Mouse (Mus musculus) forebrain, embryonic 11.5 days (tissue): ENCODE data around the gene Atxn3. TPM values are rescaled to one million over a fixed set of nuclear protein-coding genes. Genes with fewer than 3 reads are reported as not detected.

Source experiments
- ATAC-seq: fragments of 200-750 bp; cut with Nextera tagmentation; replicated peaks from 2 replicates; pipeline ENCODE4 v1.8.0; 2017; ENCODE audit warnings: moderate TSS enrichment; ENCODE audit not compliant: low FRiP score
- DNase-seq: peaks from one replicate; pipeline ENCODE4 v3.0.0-alpha.2; 2017; ENCODE audit warnings: low spot score
- H3K27ac ChIP-seq: fragments of 300-500 bp; sonication (generic); 2 replicates; pipeline ENCODE4 v1.5.1; 2014; ENCODE audit warnings: low read depth, low read length
- H3K27me3 ChIP-seq: fragments of 300-500 bp; sonication (generic); 2 replicates; pipeline ENCODE4 v1.6.1; 2014; ENCODE audit warnings: mild to moderate bottlenecking, low read length, mixed read lengths; ENCODE audit not compliant: control insufficient read depth, insufficient read depth
- H3K36me3 ChIP-seq: fragments of 300-500 bp; sonication (generic); 2 replicates; pipeline ENCODE4 v1.6.1; 2014; ENCODE audit warnings: mild to moderate bottlenecking, low read length, moderate library complexity, mixed read lengths; ENCODE audit not compliant: control insufficient read depth, insufficient read depth
- H3K4me1 ChIP-seq: fragments of 300-500 bp; sonication (generic); replicated peaks from 2 replicates; pipeline ENCODE4 v1.6.1; 2014; ENCODE audit warnings: low read length, mixed read lengths; ENCODE audit not compliant: control insufficient read depth, insufficient read depth
- H3K4me2 ChIP-seq: fragments of 300-500 bp; sonication (generic); 2 replicates; pipeline ENCODE4 v1.6.1; 2014; ENCODE audit warnings: low read depth, mild to moderate bottlenecking, low read length, moderate library complexity, mixed read lengths; ENCODE audit not compliant: severe bottlenecking
- H3K4me3 ChIP-seq: fragments of 300-500 bp; sonication (generic); 2 replicates; pipeline ENCODE4 v1.5.1; 2014; ENCODE audit warnings: low read depth, low read length
- H3K9ac ChIP-seq: fragments of 300-500 bp; sonication (generic); 2 replicates; pipeline ENCODE4 v1.6.1; 2014; ENCODE audit warnings: low read length
- H3K9me3 ChIP-seq: fragments of 300-500 bp; sonication (generic); 2 replicates; pipeline ENCODE4 v1.6.1; 2016; ENCODE audit warnings: low read length, mixed read lengths; ENCODE audit not compliant: control insufficient read depth
- WGBS: fragments of 180-500 bp; shearing (Covaris S2); extraction: QIAGEN DNeasy Blood & Tissue Kit; methylation state at CpG from one replicate; pipeline ENCODE4 v1.1.7; 2014; 5-methylcytosine and 5-hydroxymethylcytosine counted together
- polyA plus RNA-seq: library from polyadenylated mRNA; unstranded; fragments of >200 nt; fragmentation: Nextera tagmentation; extraction: Ambion mirVana; gene quantifications from 2 replicates; pipeline ENCODE4 v1.2.1, GENCODE M21; 2014

Gene Atxn3
- polyA plus RNA-seq, 1 experiment from 2014 or later = 18.5 TPM

DNA sequence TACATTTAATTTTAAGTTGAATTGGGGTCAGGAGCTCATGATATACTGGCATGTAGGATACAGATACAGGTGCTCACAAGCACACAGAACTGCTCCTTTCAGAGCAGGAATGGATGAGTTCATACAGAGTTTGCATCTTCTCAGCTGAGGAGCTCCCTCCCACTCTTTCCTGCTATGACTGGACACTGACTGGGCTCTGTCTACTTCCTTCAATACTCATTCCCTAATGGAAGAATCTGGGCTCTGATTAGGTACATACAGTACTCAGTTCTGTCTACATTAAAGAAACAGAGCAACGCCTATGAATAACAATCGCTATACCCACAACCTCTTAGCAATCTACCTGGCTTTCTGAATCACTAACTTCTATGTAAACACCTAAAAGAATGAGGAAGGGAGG lies 65.2 kb downstream of the Atxn3 start:
- Histone ChIP-seq H3K4me3 (no peak overlapping the region), H3K4me1 (no peaks in the 10 kb centered on the region), H3K27ac (no peak overlapping the region), H3K27me3 (no peaks in the 10 kb centered on the region), H3K36me3 (no peaks in the 10 kb centered on the region; the same call in 1 of the 2 replicates), H3K9ac (no peak overlapping the region), H3K4me2 (no peak overlapping the region), H3K9me3 (no peaks in the 10 kb centered on the region)
- 88% methylated on average over 2 of the region's 2 CpGs for WGBS
- ATAC-seq = no peak
- DNase-seq = no peak

DNA sequence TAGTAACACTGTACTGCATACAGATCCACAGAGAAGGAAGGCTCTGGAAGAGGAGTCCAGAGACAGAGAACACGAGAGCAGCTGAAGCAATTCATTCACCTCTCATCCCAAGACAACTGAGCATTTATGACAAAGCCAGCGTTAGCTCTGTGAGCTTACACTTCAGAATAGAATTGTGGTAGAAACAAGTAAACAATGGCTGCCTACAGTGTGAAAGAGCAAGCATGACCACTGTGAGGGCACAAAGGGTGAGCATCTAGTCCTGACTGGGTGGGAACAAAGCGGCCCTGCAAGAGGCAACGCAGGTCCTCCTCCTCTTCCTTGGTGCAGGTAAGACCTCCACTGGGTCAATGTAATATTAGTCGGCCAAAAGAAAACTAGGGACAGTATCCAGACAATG lies 67.0 kb downstream of the Atxn3 start:
- H3K9ac ChIP-seq = no peak overlapping the region
- no peak overlapping the region for H3K4me2 ChIP-seq
- no peaks in the 10 kb centered on the region; the same call in 1 of the 2 replicates for H3K36me3 ChIP-seq
- H3K9me3 ChIP-seq = no peaks in the 10 kb centered on the region
- H3K4me1 ChIP-seq = no peaks in the 10 kb centered on the region
- H3K27ac ChIP-seq = no peak overlapping the region
- ATAC-seq = no peak
- no peak overlapping the region for H3K4me3 ChIP-seq
- DNase-seq = no peak
- H3K27me3 ChIP-seq = no peaks in the 10 kb centered on the region
- 82% methylated on average over 5 of the region's 5 CpGs for WGBS

DNA sequence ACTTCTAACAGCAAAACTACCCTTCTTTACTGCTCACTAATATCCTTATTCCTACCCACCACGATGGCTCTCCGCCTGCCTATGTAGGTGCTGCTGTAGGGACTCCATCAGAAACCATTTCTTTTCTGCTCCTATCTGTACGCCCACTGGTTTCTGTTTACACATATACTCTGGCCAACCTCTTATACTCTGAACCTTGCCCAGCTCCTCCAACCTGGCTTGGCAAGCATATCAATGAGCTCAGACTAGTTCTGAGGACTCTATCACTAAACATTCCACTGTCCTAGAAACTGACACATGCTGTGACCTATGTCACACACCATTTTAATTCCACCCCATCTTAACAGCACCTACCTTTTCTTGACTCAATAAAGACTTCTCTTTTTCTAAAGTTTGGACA lies 68.7 kb downstream of the Atxn3 start:
- no peak overlapping the region for H3K4me3 ChIP-seq
- DNase-seq (no peak), ATAC-seq (no peak)
- no peak overlapping the region for H3K4me2 ChIP-seq
- H3K9ac ChIP-seq = no peak overlapping the region
- H3K27me3 ChIP-seq = no peaks in the 10 kb centered on the region
- no peak overlapping the region for H3K27ac ChIP-seq
- H3K4me1 ChIP-seq = no peaks in the 10 kb centered on the region
- H3K36me3 ChIP-seq = no peaks in the 10 kb centered on the region; the same call in 1 of the 2 replicates
- no peaks in the 10 kb centered on the region for H3K9me3 ChIP-seq
- 94% methylated on average over 3 of the region's 3 CpGs for WGBS

DNA sequence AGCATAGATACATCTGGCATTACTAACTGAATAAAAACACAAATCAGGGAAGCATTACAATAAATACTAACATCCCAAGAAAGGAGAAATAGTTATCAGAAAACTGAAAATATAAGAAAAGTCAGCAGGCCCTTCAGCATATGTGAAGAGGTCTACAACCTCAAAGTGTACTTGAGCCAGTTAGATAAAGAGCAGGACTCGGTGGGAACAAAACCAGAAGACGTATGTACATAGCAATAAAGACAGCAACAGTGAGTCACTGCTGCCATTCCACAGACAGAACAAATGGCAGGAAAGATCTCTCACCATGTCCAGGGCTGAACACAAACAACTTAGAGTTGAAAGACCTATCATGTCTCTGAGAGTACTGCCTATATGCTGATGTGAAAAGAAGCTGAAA lies 69.7 kb downstream of the Atxn3 start:
- Histone ChIP-seq H3K4me3 (no peak overlapping the region), H3K27ac (no peak overlapping the region), H3K27me3 (no peaks in the 10 kb centered on the region), H3K9ac (no peak overlapping the region), H3K36me3 (peaks cover 5% of the 10 kb centered on the region), H3K4me2 (no peak overlapping the region), H3K9me3 (no peaks in the 10 kb centered on the region), H3K4me1 (no peaks in the 10 kb centered on the region)
- DNase-seq (no peak), ATAC-seq (no peak)
- 94% methylated on average over 2 of the region's 2 CpGs for WGBS

DNA sequence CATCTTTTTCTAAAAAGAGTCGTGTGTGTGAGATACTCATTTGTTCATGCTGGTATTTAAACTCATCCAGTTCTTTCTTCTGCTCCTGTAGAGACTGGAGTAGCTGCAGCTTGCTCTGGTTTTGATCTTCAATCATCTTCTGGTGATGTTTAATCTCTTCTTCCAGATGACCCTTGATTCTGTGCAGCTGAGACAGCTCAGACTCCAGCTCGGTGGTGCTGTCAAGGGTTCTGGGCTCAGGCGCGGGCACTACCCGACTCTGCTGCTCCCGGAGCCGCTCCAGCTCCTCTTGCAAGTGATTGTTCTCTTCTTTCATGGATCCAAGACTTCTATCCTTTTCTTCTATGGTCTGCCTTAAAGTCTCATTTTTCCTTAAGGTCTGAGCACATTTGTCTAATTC lies 73.1 kb downstream of the Atxn3 start:
- Histone ChIP-seq H3K4me2 (no peak overlapping the region), H3K4me1 (no peaks in the 10 kb centered on the region), H3K27ac (no peak overlapping the region), H3K36me3 (peaks cover 5% of the 10 kb centered on the region), H3K27me3 (no peaks in the 10 kb centered on the region), H3K9ac (no peak overlapping the region), H3K4me3 (no peak overlapping the region), H3K9me3 (no peaks in the 10 kb centered on the region)
- no peak for ATAC-seq
- no peak for DNase-seq
- 94% methylated on average over 7 of the region's 7 CpGs for WGBS

DNA sequence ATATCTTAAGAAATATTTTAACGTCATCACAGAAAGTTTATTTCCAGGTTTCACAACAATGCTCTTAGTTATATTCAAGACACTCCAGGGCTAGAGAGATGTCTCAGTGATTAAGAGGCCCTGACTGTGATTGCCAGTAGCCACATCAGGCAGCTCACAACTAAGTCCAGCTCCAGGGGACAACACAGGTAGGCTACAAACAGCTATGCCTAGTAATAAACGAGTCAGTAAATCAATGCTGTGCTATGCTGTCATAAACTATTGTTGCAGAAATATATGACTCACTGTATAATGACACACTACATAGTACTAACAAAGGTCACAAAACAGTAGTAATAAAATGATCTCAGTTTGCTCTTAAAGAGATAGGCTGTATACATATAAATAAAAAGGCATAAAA lies 81.7 kb downstream of the Atxn3 start:
- DNase-seq = no peak
- Histone ChIP-seq H3K4me3 (no peak overlapping the region), H3K36me3 (no peaks in the 10 kb centered on the region; the same call in 1 of the 2 replicates), H3K4me1 (no peaks in the 10 kb centered on the region), H3K27me3 (no peaks in the 10 kb centered on the region), H3K9me3 (no peaks in the 10 kb centered on the region), H3K9ac (no peak overlapping the region), H3K4me2 (no peak overlapping the region), H3K27ac (no peak overlapping the region)
- 92% methylated on average over 2 of the region's 2 CpGs for WGBS
- no peak for ATAC-seq

DNA sequence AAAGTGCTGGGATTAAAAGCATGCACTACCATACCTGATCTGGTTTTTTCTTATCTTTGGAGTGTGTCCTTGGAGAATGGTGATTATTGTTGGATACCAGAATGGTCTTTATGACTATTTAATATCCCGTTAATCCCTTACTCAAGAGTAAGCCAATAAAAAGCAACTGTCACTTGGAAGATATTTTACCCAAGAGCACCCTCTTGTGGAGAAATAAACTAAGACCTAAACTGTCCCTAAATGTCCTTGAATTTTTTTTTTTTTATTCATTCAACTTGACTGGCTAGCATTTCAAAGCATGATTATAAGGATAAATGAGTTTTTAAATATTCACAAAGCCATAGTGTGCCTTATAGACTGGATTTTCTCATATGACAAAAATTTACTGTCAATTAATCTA lies 82.9 kb downstream of the Atxn3 start:
- Histone ChIP-seq H3K4me2 (no peak overlapping the region), H3K4me3 (no peak overlapping the region), H3K9ac (no peak overlapping the region), H3K27me3 (no peaks in the 10 kb centered on the region), H3K27ac (no peak overlapping the region), H3K9me3 (no peaks in the 10 kb centered on the region), H3K4me1 (no peaks in the 10 kb centered on the region), H3K36me3 (no peaks in the 10 kb centered on the region; the same call in 1 of the 2 replicates)
- ATAC-seq = no peak
- DNase-seq = no peak
- WGBS = 78% methylated on average over 1 of the region's 1 CpGs

Other genes with a start within 250 kb of the Atxn3 start
- gene Tc2n, start 239.7 kb downstream of the Atxn3 start, polyA plus RNA-seq = 0.13 and 0.15 TPM in 2 replicates
- gene Fbln5, start 139.2 kb downstream of the Atxn3 start, polyA plus RNA-seq = 9.2 and 12.2 TPM in 2 replicates
- gene Trip11, start 45.0 kb downstream of the Atxn3 start, polyA plus RNA-seq = 16.7 and 16.9 TPM in 2 replicates
- 45.0 and 46.1 TPM in 2 replicates for gene Cpsf2, start 17.7 kb upstream of the Atxn3 start, polyA plus RNA-seq
- 0.13 and 0.16 TPM in 2 replicates for gene Slc24a4, start 170.5 kb upstream of the Atxn3 start, polyA plus RNA-seq